In the genomic region with DNA sequence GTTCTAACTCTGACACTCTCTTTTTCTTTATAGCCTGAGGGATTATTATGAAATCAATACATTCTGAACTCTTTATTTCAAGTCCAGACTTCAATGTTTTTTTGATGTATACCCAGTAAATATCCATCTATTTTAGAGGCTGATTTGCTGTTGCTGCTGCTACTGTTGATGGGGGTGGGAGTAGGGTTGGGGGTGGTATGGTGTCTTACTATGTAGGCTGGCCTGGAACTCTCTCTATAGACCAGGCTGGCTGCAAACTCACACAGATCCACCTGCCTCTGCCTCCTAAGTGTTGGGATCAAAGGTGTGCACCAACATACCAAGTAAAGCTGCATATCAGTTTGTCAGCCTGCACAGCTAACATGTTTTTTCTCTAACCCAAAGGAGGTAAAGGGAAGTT, we compare ENCODE assay signal across 11 mouse cellular contexts. TPM values are rescaled to one million over a fixed set of nuclear protein-coding genes. Genes with fewer than 3 reads are reported as not detected.
"Had no signal": no experiment of that assay in that cellular context is flagged by ENCODE, and none has a peak within 500 bp of the region (broad histone marks: within the 10 kb centered on the region; RNA-seq: fewer than 3 reads in every experiment).

No protein-coding gene starts in this region.

- H3K27me3 ChIP-seq: limb, embryonic 12.5 days; limb, embryonic 15.5 days had no signal

- H3K4me1 ChIP-seq: limb, embryonic 12.5 days; limb, embryonic 15.5 days had no signal

- H3K27ac ChIP-seq: kidney, postnatal 0 days; layer of hippocampus, adult 2 months; limb, embryonic 12.5 days; limb, embryonic 15.5 days; liver, embryonic 14.5 days; macrophage; stomach, postnatal 0 days had no signal

- H3K9me3 ChIP-seq: limb, embryonic 12.5 days; limb, embryonic 15.5 days had no signal

- H3K9ac ChIP-seq: limb, embryonic 12.5 days; limb, embryonic 15.5 days; liver, embryonic 14.5 days; liver, postnatal 0 days; lung, embryonic 14.5 days had no signal

- H3K4me2 ChIP-seq: limb, embryonic 12.5 days; limb, embryonic 15.5 days; liver, embryonic 11.5 days; lung, embryonic 14.5 days had no signal

- H3K4me3 ChIP-seq: layer of hippocampus, adult 2 months; limb, embryonic 12.5 days; limb, embryonic 15.5 days; myocyte had no signal

RNA-seq across cellular contexts. Expression of gene Cyb561, which starts 42.0 kb away (rescaled TPM):
- polyA plus RNA-seq: macrophage had no signal
